Mouse (Mus musculus) embryonic facial prominence, embryonic 15.5 days (tissue): ENCODE measurements around the gene Meis1. TPM values are rescaled to one million over a fixed set of nuclear protein-coding genes. Genes with fewer than 3 reads are reported as not detected.

Experiments
- ATAC-seq: fragments of 200-750 bp; cut with Nextera tagmentation; 2 replicates; pipeline ENCODE4 v1.8.0; 2017; ENCODE audit warnings: low read depth, moderate TSS enrichment; ENCODE audit not compliant: insufficient number of reproducible peaks, low FRiP score, low TSS enrichment
- H3K27ac ChIP-seq: fragments of 300-500 bp; sonication (generic); replicated peaks from 2 replicates; pipeline ENCODE4 v1.5.1; 2015; ENCODE audit warnings: mild to moderate bottlenecking, inconsistent platforms
- H3K27me3 ChIP-seq: fragments of 300-500 bp; sonication (generic); 2 replicates; pipeline ENCODE4 v1.6.1; 2015; ENCODE audit warnings: inconsistent platforms
- H3K36me3 ChIP-seq: fragments of 300-500 bp; sonication (generic); 2 replicates; pipeline ENCODE4 v1.6.1; 2015; ENCODE audit warnings: mild to moderate bottlenecking, inconsistent platforms
- H3K4me1 ChIP-seq: fragments of 300-500 bp; sonication (generic); 2 replicates; pipeline ENCODE4 v1.6.1; 2015; ENCODE audit warnings: inconsistent platforms
- H3K4me2 ChIP-seq: fragments of 300-500 bp; sonication (generic); replicated peaks from 2 replicates; pipeline ENCODE4 v1.6.1; 2015; ENCODE audit warnings: mild to moderate bottlenecking, inconsistent platforms
- H3K4me3 ChIP-seq: fragments of 300-500 bp; sonication (generic); replicated peaks from 2 replicates; pipeline ENCODE4 v1.5.1; 2015; ENCODE audit warnings: mild to moderate bottlenecking, inconsistent platforms
- H3K9ac ChIP-seq: fragments of 300-500 bp; sonication (generic); 2 replicates; pipeline ENCODE4 v1.6.1; 2015; ENCODE audit warnings: inconsistent platforms
- H3K9me3 ChIP-seq: fragments of 300-500 bp; sonication (generic); replicated peaks from 2 replicates; pipeline ENCODE4 v1.6.1; 2016; ENCODE audit warnings: inconsistent platforms
- WGBS: fragments of 180-500 bp; shearing (Covaris S2); methylation state at CpG from one replicate; pipeline ENCODE4 v1.1.7; 2015; 5-methylcytosine and 5-hydroxymethylcytosine counted together
- polyA plus RNA-seq: library from polyadenylated mRNA; unstranded; fragments of >200 nt; fragmentation: Nextera tagmentation; extraction: Ambion mirVana; gene quantifications from 2 replicates; pipeline ENCODE4 v1.2.1, GENCODE M21; 2015

The Meis1 gene
- polyA plus RNA-seq, 1 experiment from 2014 or later, result 48.3 TPM

- no peaks in the 10 kb centered on the region for H3K36me3 ChIP-seq
- no peak overlapping the region for H3K27ac ChIP-seq
- no peak overlapping the region for H3K4me2 ChIP-seq
- no peak overlapping the region for H3K4me3 ChIP-seq
- no peak for ATAC-seq
- no peaks in the 10 kb centered on the region for H3K27me3 ChIP-seq
- no peaks in the 10 kb centered on the region for H3K4me1 ChIP-seq
- WGBS, result 77% methylated on average over 5 of the region's 5 CpGs
- no peak overlapping the region for H3K9ac ChIP-seq
- H3K9me3 ChIP-seq, result no peaks in the 10 kb centered on the region
Measured at GRCm38 (mm10) chr11:18923274-18923673, 95.5 kb downstream of the Meis1 start.

DNA sequence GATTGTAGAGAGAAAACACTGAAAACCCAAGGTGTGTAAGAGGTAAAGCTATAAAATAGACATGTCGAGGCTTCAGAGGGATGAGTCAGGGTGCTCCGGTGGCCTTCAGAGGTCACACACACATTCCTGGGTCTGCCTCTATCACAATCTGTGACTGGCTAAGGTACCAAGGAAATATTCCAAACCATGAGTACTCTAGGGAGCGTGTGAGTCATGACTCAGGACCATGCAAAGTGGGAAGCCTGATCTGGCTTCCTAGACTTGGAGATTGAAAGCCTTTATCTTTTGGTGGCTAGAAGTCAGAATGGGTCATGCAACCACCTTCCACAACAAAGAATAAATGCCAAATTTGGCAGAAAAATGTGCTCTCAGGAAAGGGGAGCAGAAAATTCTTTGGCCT, 98.1 kb downstream of the Meis1 start:
- ATAC-seq, result no peak
- H3K4me2 ChIP-seq, result no peak overlapping the region
- H3K4me3 ChIP-seq, result no peak overlapping the region
- H3K9me3 ChIP-seq, result no peaks in the 10 kb centered on the region
- no peak overlapping the region for H3K27ac ChIP-seq
- H3K4me1 ChIP-seq, result no peaks in the 10 kb centered on the region
- H3K27me3 ChIP-seq, result no peaks in the 10 kb centered on the region
- WGBS, result 85% methylated on average over 3 of the region's 3 CpGs
- no peaks in the 10 kb centered on the region for H3K36me3 ChIP-seq
- no peak overlapping the region for H3K9ac ChIP-seq

- Histone ChIP-seq H3K4me1 (no peaks in the 10 kb centered on the region), H3K9me3 (no peaks in the 10 kb centered on the region), H3K27ac (no peak overlapping the region), H3K9ac (no peak overlapping the region), H3K36me3 (no peaks in the 10 kb centered on the region), H3K4me3 (no peak overlapping the region), H3K27me3 (no peaks in the 10 kb centered on the region), H3K4me2 (no peak overlapping the region)
- WGBS, result 65% methylated on average over 3 of the region's 3 CpGs
- no peak for ATAC-seq
Measured at GRCm38 (mm10) chr11:18919162-18919762, 99.5 kb downstream of the Meis1 start.

DNA sequence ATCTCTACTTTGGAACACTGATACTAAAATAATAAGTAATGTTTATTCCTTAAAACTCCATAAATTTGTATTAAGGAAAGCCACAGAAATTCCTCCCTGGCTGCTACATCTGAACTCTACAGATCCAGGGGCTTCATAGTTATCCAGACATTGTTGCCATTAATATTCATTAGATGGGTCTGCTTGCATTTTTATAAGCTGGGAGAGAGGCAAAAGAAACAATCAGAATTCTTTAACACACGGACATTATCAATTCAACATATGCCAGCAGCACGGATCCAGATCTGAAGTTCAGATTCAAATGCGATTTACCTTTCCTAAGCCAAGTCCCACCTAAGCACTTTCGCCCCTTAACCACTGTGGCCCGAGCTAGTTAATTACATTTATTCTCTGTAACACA, 100.9 kb downstream of the Meis1 start:
- no peaks in the 10 kb centered on the region for H3K36me3 ChIP-seq
- 54% methylated on average over 5 of the region's 5 CpGs for WGBS
- ATAC-seq, result no peak
- no peaks in the 10 kb centered on the region for H3K4me1 ChIP-seq
- H3K9me3 ChIP-seq, result no peaks in the 10 kb centered on the region
- H3K27ac ChIP-seq, result no peak overlapping the region
- H3K9ac ChIP-seq, result no peak overlapping the region
- no peak overlapping the region for H3K4me3 ChIP-seq
- no peak overlapping the region for H3K4me2 ChIP-seq
- no peaks in the 10 kb centered on the region for H3K27me3 ChIP-seq

DNA sequence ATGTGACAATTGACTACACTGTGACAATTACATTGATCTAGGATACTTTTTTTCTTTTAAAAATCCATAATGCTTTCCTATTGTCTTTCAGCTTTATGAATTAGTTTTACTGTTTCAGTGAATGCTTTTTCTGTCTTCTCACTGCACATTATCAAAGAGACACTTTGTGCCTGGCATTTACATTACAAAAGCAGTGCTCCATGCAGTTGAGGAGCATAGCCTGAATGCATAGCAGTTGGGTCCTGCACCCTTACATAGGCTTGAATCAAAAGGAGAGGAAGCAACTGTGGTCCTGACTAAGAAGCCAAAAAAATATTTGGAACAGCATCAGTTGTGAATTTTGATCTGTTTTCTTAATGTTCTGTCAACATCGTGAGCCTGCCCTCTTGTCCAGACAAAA, 105.5 kb downstream of the Meis1 start:
- no peaks in the 10 kb centered on the region for H3K9me3 ChIP-seq
- H3K9ac ChIP-seq, result no peak overlapping the region
- H3K4me2 ChIP-seq, result no peak overlapping the region
- H3K27ac ChIP-seq, result no peak overlapping the region
- no peaks in the 10 kb centered on the region for H3K36me3 ChIP-seq
- ATAC-seq, result no peak
- no peaks in the 10 kb centered on the region for H3K27me3 ChIP-seq
- no peak overlapping the region for H3K4me3 ChIP-seq
- WGBS, result 70% methylated on average over 1 of the region's 1 CpGs
- no peaks in the 10 kb centered on the region; the same call in 1 of the 2 replicates for H3K4me1 ChIP-seq

DNA sequence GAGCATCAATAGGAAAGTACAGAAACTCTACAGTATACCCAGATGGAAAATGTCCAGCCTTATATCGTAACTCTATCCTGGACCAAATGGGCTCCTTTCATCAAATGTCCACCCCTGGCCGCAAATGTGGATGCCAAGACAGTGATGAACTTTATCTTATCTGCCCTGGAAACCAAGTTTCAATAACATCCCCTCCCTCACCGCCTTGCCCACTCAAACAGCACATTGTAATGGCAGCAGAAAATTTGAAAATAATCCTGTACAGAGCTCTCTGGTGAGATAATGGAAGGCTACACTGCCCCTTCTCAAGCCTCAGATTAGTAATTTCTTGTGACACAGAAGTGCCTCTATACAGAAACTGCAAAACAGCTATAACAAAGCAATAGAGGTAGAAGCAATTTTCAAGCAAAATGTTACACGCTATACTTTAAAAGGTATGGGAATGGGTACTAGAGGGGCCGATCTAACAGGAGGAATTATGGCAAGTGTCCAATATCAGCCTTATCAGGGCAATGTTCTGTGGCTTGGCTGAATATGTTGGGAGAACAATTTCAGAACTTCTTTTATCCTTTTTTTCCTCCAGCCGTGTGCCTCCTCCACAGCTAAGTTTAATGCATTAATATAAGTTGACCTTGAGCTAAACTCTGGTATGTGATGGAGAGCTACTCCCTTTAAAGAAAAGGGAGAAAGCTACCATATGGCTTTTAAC, 106.3 kb downstream of the Meis1 start:
- Histone ChIP-seq H3K4me1 (no peaks in the 10 kb centered on the region; the same call in 1 of the 2 replicates), H3K4me3 (no peak overlapping the region), H3K27ac (no peak overlapping the region), H3K27me3 (no peaks in the 10 kb centered on the region), H3K9ac (no peak overlapping the region), H3K36me3 (no peaks in the 10 kb centered on the region), H3K9me3 (no peaks in the 10 kb centered on the region), H3K4me2 (no peak overlapping the region)
- 71% methylated on average over 6 of the region's 6 CpGs for WGBS
- no peak for ATAC-seq

- Histone ChIP-seq H3K4me3 (no peak overlapping the region), H3K4me2 (no peak overlapping the region), H3K27me3 (no peaks in the 10 kb centered on the region), H3K4me1 (no peaks in the 10 kb centered on the region; the same call in 1 of the 2 replicates), H3K9ac (no peak overlapping the region), H3K27ac (no peak overlapping the region), H3K9me3 (no peaks in the 10 kb centered on the region), H3K36me3 (no peaks in the 10 kb centered on the region)
- WGBS, result 61% methylated on average over 3 of the region's 3 CpGs
- ATAC-seq, result no peak
Measured at GRCm38 (mm10) chr11:18906866-18907265, 111.9 kb downstream of the Meis1 start.

DNA sequence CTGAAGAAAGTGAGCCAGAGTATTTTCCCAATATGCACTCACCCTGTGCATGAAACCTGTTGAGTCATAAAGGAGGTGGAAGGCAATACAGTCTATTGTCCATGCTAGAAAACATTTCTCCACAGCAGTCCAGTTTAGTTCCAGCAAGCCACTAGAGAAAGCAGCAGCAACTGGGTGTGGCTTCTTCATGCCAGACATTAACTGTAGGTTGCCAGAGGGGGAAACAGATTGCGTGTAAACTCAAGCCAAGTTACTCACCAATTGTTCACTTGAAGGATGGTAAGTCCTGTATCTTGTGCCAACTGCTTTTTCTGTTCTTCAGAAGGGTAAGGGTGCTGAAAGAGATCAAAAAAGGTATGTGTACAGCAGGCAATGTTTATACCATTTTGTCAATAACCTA, 113.4 kb downstream of the Meis1 start:
- Histone ChIP-seq H3K27me3 (no peaks in the 10 kb centered on the region), H3K4me1 (no peaks in the 10 kb centered on the region), H3K36me3 (no peaks in the 10 kb centered on the region), H3K4me2 (no peak overlapping the region), H3K9ac (no peak overlapping the region), H3K27ac (no peak overlapping the region), H3K9me3 (no peaks in the 10 kb centered on the region), H3K4me3 (no peak overlapping the region)
- ATAC-seq, result no peak
- 67% methylated on average over 1 of the region's 1 CpGs for WGBS

GRCm38 (mm10) chr11:18904880-18905279, 113.9 kb downstream of the Meis1 start:
- H3K4me1 ChIP-seq, result no peaks in the 10 kb centered on the region
- H3K9me3 ChIP-seq, result no peaks in the 10 kb centered on the region
- no peak overlapping the region for H3K4me2 ChIP-seq
- H3K36me3 ChIP-seq, result no peaks in the 10 kb centered on the region
- no peak overlapping the region for H3K27ac ChIP-seq
- no peak overlapping the region for H3K4me3 ChIP-seq
- H3K9ac ChIP-seq, result no peak overlapping the region
- ATAC-seq, result no peak
- whole genome bisulfite sequencing, result 86% methylated on average over 1 of the region's 1 CpGs
- no peaks in the 10 kb centered on the region for H3K27me3 ChIP-seq

- ATAC-seq, result no peak
- H3K4me1 ChIP-seq, result 0 out of 2 replicates have a peak, but pooled peaks cover 2% of the 10 kb centered on the region
- no peaks in the 10 kb centered on the region for H3K36me3 ChIP-seq
- 80% methylated on average over 5 of the region's 5 CpGs for WGBS
- no peak overlapping the region for H3K4me2 ChIP-seq
- H3K4me3 ChIP-seq, result no peak overlapping the region
- H3K9ac ChIP-seq, result no peak overlapping the region
- H3K27ac ChIP-seq, result no peak overlapping the region
- H3K27me3 ChIP-seq, result no peaks in the 10 kb centered on the region
- H3K9me3 ChIP-seq, result no peaks in the 10 kb centered on the region
Measured at GRCm38 (mm10) chr11:18904285-18904684, 114.5 kb downstream of the Meis1 start.

DNA sequence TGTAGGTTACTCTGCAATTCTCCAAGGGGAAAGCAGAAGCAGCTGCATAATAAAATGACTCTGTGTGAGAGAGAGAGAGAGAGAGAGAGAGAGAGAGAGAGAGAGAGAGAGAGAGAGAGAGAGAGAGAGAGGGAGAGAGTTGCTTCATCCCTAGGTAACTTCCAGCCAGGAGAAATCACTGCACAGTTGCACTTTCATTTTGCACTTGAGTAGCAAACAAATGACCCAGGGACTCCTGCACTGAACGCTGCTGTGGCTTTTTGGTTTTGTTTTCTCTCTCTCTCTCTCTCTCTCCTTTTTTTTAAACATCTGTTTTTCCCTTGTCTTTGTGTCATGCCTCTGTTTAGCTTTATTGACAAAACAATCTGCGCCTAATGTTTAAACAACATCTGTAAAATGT, 118.3 kb downstream of the Meis1 start:
- no peaks in the 10 kb centered on the region for H3K27me3 ChIP-seq
- H3K36me3 ChIP-seq, result no peaks in the 10 kb centered on the region
- H3K4me3 ChIP-seq, result no peak overlapping the region
- H3K27ac ChIP-seq, result no peak overlapping the region
- no peaks in the 10 kb centered on the region for H3K9me3 ChIP-seq
- ATAC-seq, result no peak
- WGBS, result 41% methylated on average over 2 of the region's 2 CpGs
- H3K4me2 ChIP-seq, result no peak overlapping the region
- H3K4me1 ChIP-seq, result peaks cover 16% of the 10 kb centered on the region; the same call in 1 of the 2 replicates
- H3K9ac ChIP-seq, result no peak overlapping the region

DNA sequence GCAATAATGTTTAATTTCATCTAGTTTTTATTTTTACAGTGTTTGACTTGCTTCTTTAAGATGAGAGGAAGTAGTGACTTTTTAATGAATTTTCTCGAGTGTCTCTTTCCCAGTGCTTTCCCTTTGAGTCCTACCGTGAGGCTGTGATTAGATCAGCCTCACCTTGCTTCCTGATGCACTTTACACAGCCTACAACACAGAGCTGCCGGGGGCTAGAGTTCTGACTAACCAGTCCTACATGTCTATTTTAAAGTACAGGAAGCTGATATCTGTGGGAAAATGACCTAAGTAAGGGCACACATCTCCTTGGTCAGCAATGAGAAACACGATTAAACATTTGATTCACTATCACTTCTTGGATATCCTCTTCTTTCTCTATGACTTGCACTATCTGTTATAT, 119.9 kb downstream of the Meis1 start:
- ATAC-seq, result no peak
- Histone ChIP-seq H3K9me3 (no peaks in the 10 kb centered on the region), H3K4me1 (peaks cover 16% of the 10 kb centered on the region; the same call in 1 of the 2 replicates), H3K27ac (0 out of 2 replicates have a peak overlapping the region, but pooled peaks have one; percentile 31), H3K36me3 (no peaks in the 10 kb centered on the region), H3K4me3 (no peak overlapping the region), H3K4me2 (no peak overlapping the region), H3K9ac (no peak overlapping the region), H3K27me3 (no peaks in the 10 kb centered on the region)
- WGBS, result 43% methylated on average over 4 of the region's 4 CpGs
